Comparison of ENCODE assay signal across 8 mouse cellular contexts in the genomic region with DNA sequence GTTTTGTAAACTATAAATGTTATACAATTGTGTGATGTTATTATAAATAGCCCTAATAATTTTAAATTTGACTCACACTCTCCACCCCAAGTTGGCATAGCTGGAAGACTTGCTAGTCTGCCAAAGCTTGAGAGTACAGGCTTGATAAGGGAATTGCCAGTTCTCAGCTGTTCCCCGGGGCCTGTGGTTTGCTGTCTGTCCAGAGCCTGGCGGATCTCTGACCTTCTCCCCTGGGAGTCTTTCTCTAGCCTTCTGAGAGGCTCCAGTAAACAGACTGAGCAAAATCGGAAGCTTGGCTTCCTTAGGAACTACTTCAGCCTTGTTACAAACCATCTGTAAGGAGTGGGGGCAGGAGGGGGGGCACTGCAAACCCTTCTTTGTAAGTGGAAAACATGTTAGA. TPM values are rescaled to one million over a fixed set of nuclear protein-coding genes. Genes with fewer than 3 reads are reported as not detected.
DNase-seq lines count a peak whose midpoint lies in the region; ATAC-seq lines count a peak whose summit lies in the region.

No protein-coding gene starts in this region.

- no peak overlapping the region for H3K9ac ChIP-seq in liver, embryonic 12.5 days

- H3K4me3 ChIP-seq in liver, embryonic 12.5 days = no peak overlapping the region

- H3K36me3 ChIP-seq in liver, embryonic 12.5 days = no peaks in the 10 kb centered on the region

- H3K27me3 ChIP-seq in liver, embryonic 12.5 days (replicated peaks) = no peaks in the 10 kb centered on the region

- ATAC-seq in liver, embryonic 12.5 days = no peak

- no peaks in the 10 kb centered on the region for H3K9me3 ChIP-seq in liver, embryonic 12.5 days (replicated peaks)

- peaks cover 3% of the 10 kb centered on the region; the same call in 1 of the 2 replicates for H3K4me1 ChIP-seq in liver, embryonic 12.5 days

- no peak overlapping the region for H3K4me2 ChIP-seq in liver, embryonic 12.5 days

- H3K27ac ChIP-seq in liver, embryonic 12.5 days = no peak overlapping the region

- DNase-seq in cerebellum, adult 11-12 months = peak; percentile 27
- no peak for DNase-seq in cerebellum, adult 8-10 months
- DNase-seq in urinary bladder, postnatal 14 days (ENCODE audit: low spot score) = peak; percentile 49
- DNase-seq in urinary bladder, postnatal 4 days (ENCODE audit: low spot score in 2 of 2) = no peak
- DNase-seq in kidney, adult 8-10 months = peak; percentile 49 to 59
- no peak for DNase-seq in thymus, adult 18-20 months
- DNase-seq in thymus, postnatal 0 days (ENCODE audit: low spot score) = no peak

- 32% methylated on average over 3 of the region's 3 CpGs for WGBS in liver, embryonic 12.5 days (ENCODE audit: insufficient replicate concordance)

RNA-seq across cellular contexts. Expression of a gene that starts 10.7 kb away (rescaled TPM):
- not detected in 2 replicates for polyA plus RNA-seq in liver, embryonic 12.5 days (2016; fragmentation: Nextera tagmentation; extraction: Ambion mirVana)
- polyA plus RNA-seq in thymus, postnatal 0 days (2015; fragmentation: Nextera tagmentation; extraction: Ambion mirVana) = 0.06 and 0.07 TPM in 2 replicates

RNA-seq across cellular contexts. Expression of a gene that starts 58.9 kb away (rescaled TPM):
- 0.04 TPM in 1 of 2 replicates, not detected in the other for polyA plus RNA-seq in liver, embryonic 12.5 days (2016; fragmentation: Nextera tagmentation; extraction: Ambion mirVana)
- polyA plus RNA-seq in thymus, postnatal 0 days (2015; fragmentation: Nextera tagmentation; extraction: Ambion mirVana) = 0.07 TPM in 1 of 2 replicates, not detected in the other

RNA-seq across cellular contexts. Expression of a gene that starts 59.1 kb away (rescaled TPM):
- 274 and 277 TPM in 2 replicates for polyA plus RNA-seq in liver, embryonic 12.5 days (2016; fragmentation: Nextera tagmentation; extraction: Ambion mirVana)
- polyA plus RNA-seq in thymus, postnatal 0 days (2015; fragmentation: Nextera tagmentation; extraction: Ambion mirVana) = 348 and 373 TPM in 2 replicates

Comparison
In these comparisons a context has a peak if more than half of its experiments do, and no peak if none do; other contexts are left out.
1. DNase-seq: peak in cerebellum, adult 11-12 months (single experiment), urinary bladder, postnatal 14 days (single experiment) and kidney, adult 8-10 months (2 of 2); none in cerebellum, adult 8-10 months (single experiment), urinary bladder, postnatal 4 days (0 of 2), thymus, adult 18-20 months (0 of 2) and thymus, postnatal 0 days (single experiment).